Mouse (Mus musculus) intestine, postnatal 0 days (tissue): ENCODE results near the gene Rars. TPM values are rescaled to one million over a fixed set of nuclear protein-coding genes. Genes with fewer than 3 reads are reported as not detected.

Experiments
- ATAC-seq: fragments of 200-750 bp; cut with Nextera tagmentation; 2 replicates; pipeline ENCODE4 v1.8.0; 2017; ENCODE audit warnings: mild to moderate bottlenecking, moderate TSS enrichment, moderate library complexity
- H3K27ac ChIP-seq: fragments of 300-500 bp; sonication (generic); 2 replicates; pipeline ENCODE4 v1.5.1; 2014; ENCODE audit warnings: mild to moderate bottlenecking, low read depth, low read length, moderate library complexity
- H3K27me3 ChIP-seq: fragments of 300-500 bp; sonication (generic); replicated peaks from 2 replicates; pipeline ENCODE4 v1.6.1; 2014; ENCODE audit warnings: low read length, mixed read lengths; ENCODE audit not compliant: control insufficient read depth, insufficient read depth
- H3K36me3 ChIP-seq: fragments of 300-500 bp; sonication (generic); 2 replicates; pipeline ENCODE4 v1.6.1; 2014; ENCODE audit warnings: mild to moderate bottlenecking, moderate library complexity; ENCODE audit not compliant: control insufficient read depth, insufficient read depth
- H3K4me1 ChIP-seq: fragments of 300-500 bp; sonication (generic); replicated peaks from 2 replicates; pipeline ENCODE4 v1.6.1; 2014; ENCODE audit warnings: antibody characterized with exemption, low read length, mixed read lengths; ENCODE audit not compliant: control insufficient read depth, insufficient read depth
- H3K4me2 ChIP-seq: fragments of 300-500 bp; sonication (generic); replicated peaks from 2 replicates; pipeline ENCODE4 v1.6.1; 2014; ENCODE audit warnings: low read depth, mild to moderate bottlenecking, moderate library complexity
- H3K4me3 ChIP-seq: fragments of 300-500 bp; sonication (generic); 2 replicates; pipeline ENCODE4 v1.5.1; 2014; ENCODE audit warnings: low read depth, low read length
- H3K9ac ChIP-seq: fragments of 300-500 bp; sonication (generic); 2 replicates; pipeline ENCODE4 v1.6.1; 2014; ENCODE audit warnings: mild to moderate bottlenecking, low read depth, low read length
- H3K9me3 ChIP-seq: fragments of 300-500 bp; sonication (generic); 2 replicates; pipeline ENCODE4 v1.6.1; 2016; ENCODE audit warnings: mixed run types; ENCODE audit not compliant: control insufficient read depth
- CTCF ChIP-seq: sonication (generic); IDR thresholded peaks from 2 replicates; pipeline ENCODE4 v1.5.1; 2016; ENCODE audit warnings: low read depth, mild to moderate bottlenecking, control low read depth, antibody characterized with exemption, moderate library complexity
- WGBS: fragments of 180-500 bp; shearing (Covaris S2); extraction: QIAGEN DNeasy Blood & Tissue Kit; methylation state at CpG from one replicate; pipeline ENCODE4 v1.1.7; 2014; 5-methylcytosine and 5-hydroxymethylcytosine counted together
- polyA plus RNA-seq: library from polyadenylated mRNA; unstranded; fragments of >200 nt; fragmentation: Nextera tagmentation; extraction: Ambion mirVana; gene quantifications from 2 replicates; pipeline ENCODE4 v1.2.1, GENCODE M21; 2015

Gene Rars
- polyA plus RNA-seq, 1 experiment from 2014 or later = 82.3 TPM

- H3K27me3 ChIP-seq = no peaks in the 10 kb centered on the region
- peak overlapping the region; percentile 62; the same call in 1 of the 2 replicates for H3K27ac ChIP-seq
- no peak overlapping the region for H3K9ac ChIP-seq
- WGBS = 94% methylated on average over 3 of the region's 3 CpGs
- no peak overlapping the region for H3K4me3 ChIP-seq
- H3K4me1 ChIP-seq = 0 out of 2 replicates have a peak, but pooled peaks cover 3% of the 10 kb centered on the region
- TF ChIP-seq CTCF = no peak
- ATAC-seq = no peak
- no peak overlapping the region for H3K4me2 ChIP-seq
- H3K36me3 ChIP-seq = peaks cover 60% of the 10 kb centered on the region
- H3K9me3 ChIP-seq = no peaks in the 10 kb centered on the region
These were observed 51.9 kb downstream of the Rars start for GRCm38 (mm10) chr11:35782444-35782843.

- peaks cover 66% of the 10 kb centered on the region for H3K36me3 ChIP-seq
- H3K9ac ChIP-seq = no peak overlapping the region
- no peak for ATAC-seq
- 75% methylated on average over 3 of the region's 3 CpGs for WGBS
- no peaks in the 10 kb centered on the region for H3K9me3 ChIP-seq
- H3K4me3 ChIP-seq = no peak overlapping the region
- H3K4me1 ChIP-seq = 0 out of 2 replicates have a peak, but pooled peaks cover 3% of the 10 kb centered on the region
- no peak overlapping the region for H3K27ac ChIP-seq
- H3K27me3 ChIP-seq = no peaks in the 10 kb centered on the region
- TF ChIP-seq CTCF = no peak
- H3K4me2 ChIP-seq = no peak overlapping the region
These were observed 54.0 kb downstream of the Rars start for GRCm38 (mm10) chr11:35780336-35780735.

- ATAC-seq = no peak
These were observed 57.9 kb downstream of the Rars start for GRCm38 (mm10) chr11:35776452-35776851.

GRCm38 (mm10) chr11:35775606-35776005 is 58.7 kb downstream of the Rars start:
- Histone ChIP-seq H3K9ac (no peak overlapping the region), H3K9me3 (no peaks in the 10 kb centered on the region), H3K4me2 (no peak overlapping the region), H3K27ac (no peak overlapping the region), H3K27me3 (no peaks in the 10 kb centered on the region), H3K36me3 (peaks cover 30% of the 10 kb centered on the region), H3K4me1 (0 out of 2 replicates have a peak, but pooled peaks cover 3% of the 10 kb centered on the region), H3K4me3 (no peak overlapping the region)
- WGBS = 85% methylated on average over 3 of the region's 3 CpGs
- no peak for TF ChIP-seq CTCF
- no peak for ATAC-seq

More at GRCm38 (mm10) chr11:35776452-35776851, 57.9 kb downstream of the Rars start:
- Histone ChIP-seq H3K27ac (no peak overlapping the region), H3K4me3 (no peak overlapping the region), H3K9me3 (no peaks in the 10 kb centered on the region), H3K27me3 (no peaks in the 10 kb centered on the region), H3K4me1 (0 out of 2 replicates have a peak, but pooled peaks cover 3% of the 10 kb centered on the region), H3K4me2 (no peak overlapping the region), H3K9ac (no peak overlapping the region), H3K36me3 (peaks cover 32% of the 10 kb centered on the region)
- no peak for TF ChIP-seq CTCF
- 83% methylated on average over 3 of the region's 3 CpGs for WGBS

- H3K9me3 ChIP-seq = no peaks in the 10 kb centered on the region
- no peaks in the 10 kb centered on the region for H3K36me3 ChIP-seq
- H3K27me3 ChIP-seq = no peaks in the 10 kb centered on the region
- H3K4me1 ChIP-seq = no peaks in the 10 kb centered on the region
- 0 out of 2 replicates have a peak, but pooled peaks have one; percentile 13 for TF ChIP-seq CTCF
- peak overlapping the region; percentile 96 for H3K9ac ChIP-seq
- no peak for ATAC-seq
- whole genome bisulfite sequencing = 28% methylated on average over 9 of the region's 9 CpGs
- H3K4me3 ChIP-seq = peak overlapping the region; percentile 96
- peak overlapping the region; percentile 73 for H3K4me2 ChIP-seq
- H3K27ac ChIP-seq = peak overlapping the region; percentile 97; the same call in 1 of the 2 replicates
These were observed 63.4 kb downstream of the Rars start for GRCm38 (mm10) chr11:35770741-35771504.

- peak overlapping the region; percentile 73 for H3K4me2 ChIP-seq
- H3K27me3 ChIP-seq = no peaks in the 10 kb centered on the region
- under 1% methylated on average over 32 of the region's 41 CpGs for WGBS
- no peaks in the 10 kb centered on the region for H3K9me3 ChIP-seq
- H3K4me3 ChIP-seq = peak overlapping the region; percentile 96
- peak overlapping the region; percentile 96 for H3K9ac ChIP-seq
- ATAC-seq = peak; percentile 95
- no peaks in the 10 kb centered on the region for H3K4me1 ChIP-seq
- H3K27ac ChIP-seq = peak overlapping the region; percentile 97
- H3K36me3 ChIP-seq = no peaks in the 10 kb centered on the region
- TF ChIP-seq CTCF = no peak
These were observed 64.4 kb downstream of the Rars start for GRCm38 (mm10) chr11:35769746-35770437.
